Mouse (Mus musculus) c-Kit-positive CD71-positive TER-119-positive erythroid progenitor cells, embryonic 14.5 days (primary cell): Measurements from ENCODE around the gene Nit2.

Experiments used
- DNase-seq: peaks from one replicate; pipeline ENCODE4 v3.0.0-alpha.2; 2013; ENCODE audit warnings: low spot score

Gene Nit2

GRCm38 (mm10) chr16:57162841-57163240 is 4.3 kb downstream of the Nit2 start:
- DNase-seq, result no peak

- no peak for DNase-seq
Measured at GRCm38 (mm10) chr16:57159835-57160234, 7.3 kb downstream of the Nit2 start.

GRCm38 (mm10) chr16:57157728-57158127 is 9.4 kb downstream of the Nit2 start:
- no peak for DNase-seq

GRCm38 (mm10) chr16:57157076-57157475 is 10.1 kb downstream of the Nit2 start:
- DNase-seq, result no peak

GRCm38 (mm10) chr16:57155899-57156298 is 11.2 kb downstream of the Nit2 start:
- peak; percentile 37 for DNase-seq

- DNase-seq, result no peak
Measured at GRCm38 (mm10) chr16:57151437-57151836, 15.7 kb downstream of the Nit2 start.

GRCm38 (mm10) chr16:57144741-57145140 is 22.4 kb downstream of the Nit2 start:
- no peak for DNase-seq

- DNase-seq, result no peak
Measured at GRCm38 (mm10) chr16:57133611-57134010, 33.5 kb downstream of the Nit2 start.

GRCm38 (mm10) chr16:57132326-57132725 is 34.8 kb downstream of the Nit2 start:
- no peak for DNase-seq

GRCm38 (mm10) chr16:57131544-57131943 is 35.6 kb downstream of the Nit2 start:
- no peak for DNase-seq

GRCm38 (mm10) chr16:57130752-57131400 is 36.3 kb downstream of the Nit2 start:
- DNase-seq, result no peak

GRCm38 (mm10) chr16:57127825-57128224 is 39.3 kb downstream of the Nit2 start:
- no peak for DNase-seq

GRCm38 (mm10) chr16:57126268-57126667 is 40.9 kb downstream of the Nit2 start:
- DNase-seq, result no peak

GRCm38 (mm10) chr16:57122682-57123445 is 44.3 kb downstream of the Nit2 start:
- DNase-seq, result no peak

GRCm38 (mm10) chr16:57121816-57122415 is 45.2 kb downstream of the Nit2 start:
- DNase-seq, result no peak

GRCm38 (mm10) chr16:57120913-57121815 is 46.0 kb downstream of the Nit2 start, which contains the start of gene Tomm70a:
Gene Tomm70a, plus strand, starts transcription at chr16:57121703.
- peak; percentile 89 for DNase-seq

GRCm38 (mm10) chr16:57117562-57117961 is 49.6 kb downstream of the Nit2 start:
- DNase-seq, result no peak

- no peak for DNase-seq
Measured at GRCm38 (mm10) chr16:57116066-57116465, 51.1 kb downstream of the Nit2 start.
